Mouse (Mus musculus): ENCODE results near the gene Armc12.

DNA sequence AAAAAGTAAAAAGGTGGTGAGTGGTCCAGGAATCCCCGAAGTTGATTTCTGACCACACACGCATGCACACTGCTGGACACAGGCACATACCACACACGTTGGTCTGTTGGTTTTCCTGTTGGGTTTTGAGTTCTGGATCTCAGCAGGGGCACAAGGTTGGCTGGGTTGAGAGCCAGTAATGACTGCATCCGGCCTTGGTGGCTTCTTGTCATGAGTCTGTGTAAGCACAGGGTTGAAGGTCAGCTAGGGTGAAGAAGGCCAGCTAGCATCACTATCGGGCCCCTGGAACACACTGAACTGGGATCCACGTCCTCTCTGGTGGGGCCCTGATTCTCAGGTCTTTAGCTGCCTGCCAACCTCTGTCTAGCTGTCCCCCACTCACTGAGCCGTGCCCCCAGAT is 41.9 kb downstream of the Armc12 start:
- TF ChIP-seq CTCF (IDR thresholded peaks at IDR 0.05; ENCODE audit: low read depth, low read length) (no peak), POLR2A (IDR thresholded peaks at IDR 0.05; ENCODE audit: insufficient read depth, low read length) (no peak), EP300 (IDR thresholded peaks at IDR 0.05; ENCODE audit: insufficient read depth, low read depth, low read length) (no peak)
